Mouse (Mus musculus) embryonic facial prominence, embryonic 10.5 days (tissue): ENCODE data around the gene Spata13. TPM values are rescaled to one million over a fixed set of nuclear protein-coding genes. Genes with fewer than 3 reads are reported as not detected.

ENCODE experiments used
- polyA plus RNA-seq: library from polyadenylated mRNA; unstranded; fragments of >200 nt; fragmentation: Nextera tagmentation; extraction: Ambion mirVana; gene quantifications from 2 replicates; pipeline ENCODE4 v1.2.1, GENCODE M21; 2016

Spata13 gene
- polyA plus RNA-seq, 1 experiment from 2014 or later = 28.2 TPM

Other genes with a start within 250 kb of the Spata13 start
- 0.15 and 0.18 TPM in 2 replicates for gene C1qtnf9, start 134.1 kb downstream of the Spata13 start, polyA plus RNA-seq
- 24.6 and 25.0 TPM in 2 replicates for gene Mipep, start 150.6 kb downstream of the Spata13 start, polyA plus RNA-seq